Mouse (Mus musculus) thymus, adult 2 months (tissue): Measurements from ENCODE around the gene Pax3. TPM values are rescaled to one million over a fixed set of nuclear protein-coding genes. Genes with fewer than 3 reads are reported as not detected.

Experiments
- DNase-seq: peaks from one replicate; pipeline ENCODE4 v3.0.0; 2021
- H3K27ac ChIP-seq: fragments of 200-500 bp; 2 replicates; pipeline ENCODE4 v1.5.1; 2012; ENCODE audit warnings: low read length, control low read depth; ENCODE audit not compliant: control insufficient read depth, insufficient read depth
- H3K27me3 ChIP-seq: fragments of 200-500 bp; 2 replicates; pipeline ENCODE4 v1.6.1; 2012; ENCODE audit warnings: mild to moderate bottlenecking, low read length, moderate library complexity, mixed read lengths; ENCODE audit not compliant: control insufficient read depth, insufficient read depth
- H3K36me3 ChIP-seq: fragments of 200-500 bp; 2 replicates; pipeline ENCODE4 v1.6.1; 2012; ENCODE audit warnings: mild to moderate bottlenecking, low read length, moderate library complexity; ENCODE audit not compliant: control insufficient read depth, insufficient read depth
- H3K4me1 ChIP-seq: fragments of 200-500 bp; replicated peaks from 2 replicates; pipeline ENCODE4 v1.6.1; 2012; ENCODE audit warnings: low read length; ENCODE audit not compliant: control insufficient read depth, insufficient read depth
- H3K4me3 ChIP-seq: fragments of 200-500 bp; 2 replicates; pipeline ENCODE4 v1.5.1; 2012; ENCODE audit warnings: mild to moderate bottlenecking, low read length, control low read depth, moderate library complexity; ENCODE audit not compliant: control insufficient read depth, insufficient read depth
- CTCF ChIP-seq: fragments of 200-500 bp; IDR thresholded peaks from 2 replicates; pipeline ENCODE4 v1.5.1; 2012; ENCODE audit warnings: mild to moderate bottlenecking, control low read depth, low read length, moderate library complexity, borderline replicate concordance; ENCODE audit not compliant: control insufficient read depth, poor library complexity, insufficient read depth; ENCODE audit errors: extremely low read depth
- POLR2A ChIP-seq: fragments of 200-500 bp; IDR thresholded peaks from 2 replicates; pipeline ENCODE4 v1.6.1; 2012; ENCODE audit warnings: mild to moderate bottlenecking, low read length, control low read depth, moderate library complexity; ENCODE audit not compliant: control insufficient read depth, poor library complexity, insufficient read depth; ENCODE audit errors: extremely low read depth
- WGBS: fragments of 180-500 bp; shearing (Covaris S2); methylation state at CpG from one replicate; pipeline ENCODE4 v1.1.7; 2018; 5-methylcytosine and 5-hydroxymethylcytosine counted together
- polyA plus RNA-seq: library from polyadenylated mRNA; depleted of rRNA; stranded (reverse); fragments of >200 nt; gene quantifications from 2 replicates; pipeline ENCODE4 v1.2.3, GENCODE M21; 2012

Pax3 gene
- polyA plus RNA-seq, 1 experiment = 0.11 TPM

DNA sequence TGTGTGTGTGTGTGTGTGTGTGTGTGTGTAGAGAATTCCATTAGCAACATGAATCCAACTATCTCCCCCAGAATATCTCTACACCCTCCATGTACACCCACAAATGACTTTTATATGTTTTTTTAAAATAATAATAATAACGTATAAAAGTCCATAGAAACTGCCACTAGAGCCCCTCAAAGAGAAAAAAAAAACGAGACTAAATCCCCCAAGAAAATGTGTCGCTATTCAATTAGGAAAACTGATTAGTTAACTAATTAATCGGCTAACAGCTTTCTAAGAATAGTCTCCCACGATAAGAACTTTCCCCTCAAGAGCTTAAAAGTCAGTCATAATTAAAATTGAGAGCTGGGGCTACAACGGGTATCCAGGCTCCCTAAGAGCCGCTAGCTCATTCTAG is 55.6 kb downstream of the Pax3 start:
- Histone ChIP-seq H3K36me3 (no peaks in the 10 kb centered on the region), H3K4me3 (no peak overlapping the region), H3K4me1 (no peaks in the 10 kb centered on the region), H3K27me3 (no peaks in the 10 kb centered on the region), H3K27ac (no peak overlapping the region)
- DNase-seq = no peak
- no peak for TF ChIP-seq CTCF
- TF ChIP-seq POLR2A = no peak
- 17% methylated on average over 7 of the region's 7 CpGs for WGBS

DNA sequence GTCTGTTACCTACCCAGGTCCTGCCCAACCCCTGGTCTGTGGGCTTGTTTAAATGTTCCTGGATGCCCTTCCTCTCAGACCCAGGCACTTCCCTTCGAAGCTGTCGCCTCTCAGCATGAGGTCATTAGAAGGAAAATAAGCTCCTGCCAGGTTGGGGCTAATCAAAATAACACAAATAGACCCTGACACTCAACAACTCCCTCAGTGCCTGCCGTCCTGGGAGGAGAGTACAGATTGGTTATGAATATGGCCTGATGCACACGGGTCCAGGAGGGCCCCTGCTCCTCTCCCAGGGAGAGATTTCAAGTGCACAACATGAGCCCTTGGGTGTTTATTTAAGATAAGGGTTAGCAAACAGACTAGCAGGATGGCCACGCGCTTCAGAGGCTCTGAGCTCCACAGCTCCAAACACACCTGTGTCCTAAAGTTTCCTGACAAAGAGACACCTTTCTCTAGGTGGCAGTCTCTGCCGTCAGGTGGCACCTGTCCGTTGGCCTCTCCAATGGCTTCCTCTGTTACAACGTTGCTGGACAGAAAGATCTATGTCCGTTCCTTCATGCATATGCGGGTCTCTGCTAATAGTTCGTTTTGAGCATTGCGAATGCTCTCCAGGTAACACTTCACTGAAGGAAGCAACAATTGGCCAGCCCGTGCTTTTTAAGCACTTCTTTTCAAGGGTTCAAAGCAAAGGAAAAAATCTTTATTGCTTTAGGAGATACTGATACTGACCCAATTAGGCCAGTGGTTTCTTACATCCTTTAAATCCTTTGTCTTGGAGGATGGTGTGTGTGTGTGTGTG is 56.2 kb downstream of the Pax3 start:
- Histone ChIP-seq H3K4me1 (no peaks in the 10 kb centered on the region), H3K4me3 (no peak overlapping the region), H3K27me3 (no peaks in the 10 kb centered on the region), H3K36me3 (no peaks in the 10 kb centered on the region), H3K27ac (no peak overlapping the region)
- WGBS = 11% methylated on average over 14 of the region's 14 CpGs
- DNase-seq = no peak
- TF ChIP-seq POLR2A = no peak
- no peak for TF ChIP-seq CTCF

DNA sequence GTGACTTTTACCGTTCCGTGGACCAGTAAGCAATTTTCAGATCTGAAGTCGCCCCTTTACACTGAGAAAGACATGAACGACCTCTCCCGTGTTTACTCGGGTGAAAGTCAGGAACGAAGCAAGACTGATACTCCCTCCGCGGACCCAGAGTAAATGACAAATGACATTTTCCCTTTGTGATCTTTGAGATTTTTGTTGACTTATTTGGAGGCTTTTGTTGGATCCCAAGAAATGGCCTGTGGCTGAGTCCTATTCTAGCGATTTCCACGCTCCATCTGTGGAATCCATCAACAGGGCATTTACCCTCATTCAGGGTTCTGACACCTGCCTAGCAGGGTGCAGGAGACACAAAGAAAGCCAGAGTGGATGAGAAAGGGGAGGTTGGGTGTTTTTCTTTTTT is 57.6 kb downstream of the Pax3 start:
- no peak overlapping the region for H3K27ac ChIP-seq
- DNase-seq = no peak
- no peaks in the 10 kb centered on the region for H3K36me3 ChIP-seq
- no peaks in the 10 kb centered on the region for H3K4me1 ChIP-seq
- no peak overlapping the region for H3K4me3 ChIP-seq
- 13% methylated on average over 11 of the region's 11 CpGs for WGBS
- TF ChIP-seq CTCF (no peak), POLR2A (no peak)
- no peaks in the 10 kb centered on the region for H3K27me3 ChIP-seq

DNA sequence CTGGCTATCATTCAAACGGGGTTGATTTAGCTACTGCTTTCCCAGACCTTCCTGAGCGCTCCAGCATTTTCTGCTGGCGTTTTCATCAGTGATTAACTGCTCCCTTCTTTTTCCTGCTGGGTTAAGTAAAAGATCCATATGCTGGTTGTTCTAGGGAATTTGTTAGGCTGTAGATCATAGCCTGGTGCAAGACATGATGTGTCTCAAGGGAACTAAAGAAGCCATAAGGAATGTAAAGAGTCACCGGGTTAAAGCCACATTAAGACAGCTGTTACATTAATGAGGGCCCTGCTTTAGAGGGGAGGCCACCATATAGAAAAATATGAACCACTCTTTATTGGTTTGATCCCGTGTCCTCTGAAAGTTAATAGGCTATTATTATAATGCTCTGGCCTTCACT is 67.7 kb downstream of the Pax3 start:
- WGBS = 71% methylated on average over 5 of the region's 5 CpGs
- Histone ChIP-seq H3K27me3 (no peaks in the 10 kb centered on the region), H3K36me3 (no peaks in the 10 kb centered on the region), H3K4me3 (no peak overlapping the region), H3K27ac (no peak overlapping the region), H3K4me1 (no peaks in the 10 kb centered on the region)
- TF ChIP-seq POLR2A = no peak
- DNase-seq = no peak

DNA sequence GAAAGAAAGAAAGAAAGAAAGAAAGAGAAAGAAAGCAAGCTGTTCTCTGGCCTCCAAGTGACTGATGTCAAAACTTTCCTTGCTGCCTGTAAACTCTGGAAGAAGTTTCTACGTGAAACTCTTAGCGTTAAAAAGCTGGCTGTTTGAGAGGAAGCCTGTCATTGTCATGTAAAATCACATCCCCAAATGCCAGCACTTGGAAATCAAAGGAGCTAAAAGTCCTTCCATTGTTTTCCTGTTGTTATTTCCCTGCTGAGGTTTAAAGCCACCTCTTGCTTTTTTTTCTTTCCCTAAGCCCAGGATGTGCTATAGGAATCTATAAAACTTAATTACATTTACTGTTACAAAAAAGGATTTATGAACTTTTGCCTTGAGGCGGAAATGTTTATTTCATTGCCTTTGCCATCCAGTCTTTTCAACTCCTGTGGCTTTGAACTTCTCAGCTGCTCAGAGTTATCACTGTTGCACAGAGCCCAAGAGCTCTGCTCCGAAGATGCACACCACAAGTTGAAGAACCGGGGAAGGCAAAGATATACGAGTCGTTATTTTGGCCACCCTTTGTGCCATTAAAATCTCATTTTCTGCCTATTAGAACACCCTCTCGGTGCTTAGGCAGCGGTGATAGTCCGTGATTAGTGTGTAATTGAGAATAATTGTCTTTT is 76.9 kb downstream of the Pax3 start:
- no peak overlapping the region for H3K4me3 ChIP-seq
- no peak for DNase-seq
- H3K27ac ChIP-seq = no peak overlapping the region
- no peaks in the 10 kb centered on the region for H3K27me3 ChIP-seq
- H3K36me3 ChIP-seq = no peaks in the 10 kb centered on the region
- TF ChIP-seq CTCF (no peak), POLR2A (no peak)
- no peaks in the 10 kb centered on the region for H3K4me1 ChIP-seq
- WGBS = 24% methylated on average over 10 of the region's 10 CpGs

DNA sequence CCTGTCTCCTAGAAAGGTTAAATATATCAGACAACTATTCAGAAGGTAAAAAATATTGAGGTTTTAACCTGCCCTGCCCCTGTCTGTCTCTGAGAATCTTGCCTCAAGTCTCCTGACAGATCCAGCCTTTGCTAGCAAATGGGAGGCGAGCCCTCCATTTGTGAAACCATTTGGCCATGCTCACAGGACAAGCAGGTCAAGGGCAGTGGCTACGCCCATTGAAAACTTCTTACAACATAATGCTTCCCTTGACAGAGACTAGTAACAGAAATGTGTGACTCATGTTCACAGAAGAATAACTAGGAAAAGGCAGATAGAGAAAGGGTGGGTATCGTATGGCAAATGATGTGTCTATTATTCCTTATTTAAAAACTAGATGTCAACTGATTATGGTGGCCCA is 80.9 kb downstream of the Pax3 start:
- no peaks in the 10 kb centered on the region for H3K27me3 ChIP-seq
- H3K36me3 ChIP-seq = no peaks in the 10 kb centered on the region
- no peak overlapping the region for H3K27ac ChIP-seq
- TF ChIP-seq CTCF = no peak
- no peak for TF ChIP-seq POLR2A
- H3K4me3 ChIP-seq = no peak overlapping the region
- no peak for DNase-seq
- WGBS = 94% methylated on average over 3 of the region's 3 CpGs
- no peaks in the 10 kb centered on the region for H3K4me1 ChIP-seq

DNA sequence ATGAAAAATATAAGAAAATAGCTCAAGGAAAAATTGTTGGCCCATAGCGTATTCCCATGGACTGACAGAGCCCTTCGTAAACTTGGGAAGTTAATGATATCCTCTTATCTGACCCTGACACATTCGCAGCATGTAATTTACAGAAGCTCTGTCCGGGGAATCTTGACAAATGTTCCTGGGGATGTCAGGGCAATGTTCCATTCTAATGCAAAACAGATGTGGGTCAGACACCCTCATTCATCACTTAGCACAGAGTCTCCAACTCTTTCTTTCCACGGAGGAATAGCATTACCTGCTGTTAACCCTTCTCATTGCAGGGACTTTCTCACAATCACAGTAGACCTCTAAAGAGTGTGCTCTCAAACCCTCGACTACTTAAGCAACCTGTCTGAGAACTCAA is 86.6 kb downstream of the Pax3 start:
- 54% methylated on average over 6 of the region's 6 CpGs for WGBS
- H3K27me3 ChIP-seq = no peaks in the 10 kb centered on the region
- H3K4me3 ChIP-seq = no peak overlapping the region
- H3K36me3 ChIP-seq = no peaks in the 10 kb centered on the region
- no peak for DNase-seq
- no peaks in the 10 kb centered on the region for H3K4me1 ChIP-seq
- H3K27ac ChIP-seq = no peak overlapping the region
- TF ChIP-seq CTCF = no peak
- TF ChIP-seq POLR2A = no peak
